Mouse (Mus musculus) cerebellum, adult 9-10 months (tissue): ENCODE measurements around the gene Ttc21b.
A peak's percentile ranks its signal among the peaks of the same experiment; 100 is the strongest.

Experiments
- DNase-seq: peaks from one replicate; pipeline ENCODE4 v3.0.0; 2022

Gene Ttc21b

GRCm38 (mm10) chr2:66170721-66171120 is 85.7 kb downstream of the Ttc21b start:
- no peak for DNase-seq

DNA sequence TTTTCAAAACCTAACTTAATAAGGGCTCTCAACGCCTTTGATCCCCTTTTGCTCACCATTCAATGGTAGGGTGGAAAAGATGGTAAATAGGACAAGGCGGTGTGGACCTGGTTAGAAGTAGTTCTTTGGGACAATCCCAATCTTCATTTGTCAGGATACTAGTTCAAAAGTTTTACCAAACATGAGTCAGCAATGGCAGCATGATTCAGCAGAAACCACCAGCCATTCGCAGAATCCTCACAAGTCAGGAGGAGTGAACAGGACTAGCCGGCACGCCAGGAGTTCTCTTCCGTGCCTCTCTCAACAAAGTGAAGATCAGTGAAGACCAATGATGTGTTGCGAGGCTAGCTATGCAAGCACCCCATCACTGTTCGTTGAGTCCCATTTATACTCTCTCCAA is 91.4 kb downstream of the Ttc21b start:
- DNase-seq = no peak

- peak; percentile 58 for DNase-seq
Observed at GRCm38 (mm10) chr2:66158140-66158915, 98.1 kb downstream of the Ttc21b start.

DNA sequence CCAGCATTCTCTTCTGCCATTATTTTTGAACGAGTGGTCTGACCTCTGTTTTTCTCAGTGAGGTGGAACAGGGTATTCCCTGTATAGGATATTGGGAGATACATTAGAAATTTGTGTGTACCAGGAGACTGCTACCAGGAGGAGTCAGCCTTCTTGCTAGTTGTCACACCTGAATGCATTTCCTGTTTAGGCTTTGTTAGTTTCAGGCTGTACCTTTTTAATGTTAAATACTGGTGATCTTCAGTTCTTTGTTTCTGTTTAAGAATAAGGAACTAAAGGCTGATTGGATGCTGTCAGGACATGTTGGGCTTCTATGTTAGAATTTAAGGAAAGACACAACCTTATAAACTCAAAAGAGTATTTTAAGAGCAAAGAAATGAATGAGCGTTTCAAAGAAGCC is 105.0 kb downstream of the Ttc21b start:
- DNase-seq = no peak

DNA sequence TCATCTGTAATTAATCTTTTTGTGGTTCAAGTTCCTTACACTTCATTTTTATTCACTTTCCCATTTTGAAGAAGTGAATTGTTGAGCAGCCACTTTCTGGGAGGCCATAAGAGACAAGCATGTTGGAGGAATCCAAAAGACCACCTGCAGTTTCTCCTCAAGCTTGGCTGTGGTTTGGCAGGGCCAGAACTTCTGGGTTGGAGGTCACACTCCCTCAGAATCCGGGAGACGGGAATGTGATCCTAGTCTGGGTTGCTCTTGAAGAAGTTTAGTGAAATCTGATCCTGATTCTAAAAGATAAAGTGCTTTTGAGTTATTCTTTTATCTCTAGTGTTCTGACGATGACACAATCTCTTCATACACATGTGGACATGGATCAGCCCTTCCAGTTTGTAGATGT is 105.9 kb downstream of the Ttc21b start:
- DNase-seq = no peak

- DNase-seq = no peak
Observed at GRCm38 (mm10) chr2:66148654-66149230, 107.7 kb downstream of the Ttc21b start.

DNA sequence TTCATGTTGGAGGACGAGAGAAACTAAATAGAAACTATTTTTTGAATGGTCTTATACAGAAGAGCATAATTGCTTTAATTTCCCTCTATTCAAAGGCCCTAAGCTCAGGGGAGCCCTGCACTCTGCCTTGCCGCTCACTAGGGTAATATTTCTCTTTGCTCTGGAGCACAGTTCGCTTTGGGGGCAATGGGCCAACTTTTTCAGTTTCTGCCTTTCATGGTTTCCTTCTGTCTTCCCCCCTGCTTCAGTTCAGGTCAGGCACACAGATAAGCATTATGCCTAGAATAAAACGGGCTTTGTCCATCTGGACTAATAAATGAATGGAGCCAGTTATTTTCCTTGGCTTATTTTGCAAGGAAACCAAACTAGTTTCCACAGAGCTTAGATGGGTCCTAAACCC is 109.9 kb downstream of the Ttc21b start:
- no peak for DNase-seq

GRCm38 (mm10) chr2:66144770-66145169 is 111.6 kb downstream of the Ttc21b start:
- no peak for DNase-seq

- DNase-seq = no peak
Observed at GRCm38 (mm10) chr2:66143284-66143683, 113.1 kb downstream of the Ttc21b start.

GRCm38 (mm10) chr2:66142711-66143110 is 113.7 kb downstream of the Ttc21b start:
- DNase-seq = no peak

DNA sequence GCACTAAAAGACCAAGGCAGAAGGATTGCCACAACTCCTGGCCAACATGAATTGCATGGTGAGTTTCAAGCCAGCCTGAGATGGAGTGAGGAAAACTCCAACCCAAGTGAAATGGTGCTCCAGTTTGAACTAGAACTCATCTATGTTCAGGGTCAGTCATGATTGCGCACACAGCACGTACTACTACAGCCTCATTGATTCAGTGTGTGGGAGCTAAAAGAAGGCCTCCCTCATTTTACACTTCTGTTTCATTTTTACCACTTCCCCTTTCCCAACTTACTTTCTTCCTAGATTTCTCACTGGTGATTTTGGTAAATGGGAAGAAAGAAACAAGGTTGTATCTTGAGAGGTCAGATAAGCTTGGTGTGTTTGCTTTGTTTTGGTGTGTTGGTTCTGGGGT is 114.1 kb downstream of the Ttc21b start:
- DNase-seq = no peak

GRCm38 (mm10) chr2:66140246-66140645 is 116.2 kb downstream of the Ttc21b start:
- no peak for DNase-seq
